Mouse (Mus musculus) spleen, adult 2 months (tissue): ENCODE data around the gene Gpr142.

Source experiments
- CTCF ChIP-seq: fragments of 200-500 bp; IDR thresholded peaks from 2 replicates; pipeline ENCODE4 v1.5.1; 2011; ENCODE audit warnings: mild to moderate bottlenecking, inconsistent platforms; ENCODE audit not compliant: insufficient read depth, insufficient read length, insufficient replicate concordance; ENCODE audit errors: extremely low read depth
- POLR2A ChIP-seq: fragments of 200-500 bp; IDR thresholded peaks from 2 replicates; pipeline ENCODE4 v1.6.1; 2011; ENCODE audit warnings: low read depth, low read length, inconsistent platforms

DNA sequence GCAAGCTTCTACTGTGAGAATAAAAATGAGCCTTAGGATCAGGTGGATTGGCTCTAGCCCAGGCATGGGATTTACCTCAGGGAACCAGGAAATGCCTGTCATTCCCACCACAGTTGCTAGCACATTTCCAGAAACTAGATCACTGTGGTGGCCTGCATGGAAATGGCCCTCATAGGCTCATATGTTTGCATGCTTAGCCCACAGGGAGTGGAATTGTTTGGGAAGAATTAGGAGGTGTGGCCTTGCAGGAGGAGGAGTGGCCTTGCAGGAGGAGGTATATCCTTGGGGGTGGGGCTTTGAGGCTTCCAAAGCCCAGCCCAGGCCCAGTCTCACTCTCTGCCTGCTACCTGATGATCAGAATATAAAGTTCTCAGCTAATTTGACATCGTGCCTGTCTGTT lies 3.2 kb downstream of the Gpr142 start:
- no peak for TF ChIP-seq POLR2A
- no peak for TF ChIP-seq CTCF
